Mouse (Mus musculus): ENCODE results near the gene Fcgr3.

GRCm38 (mm10) chr1:171097612-171098011 is 32.9 kb upstream of the Fcgr3 start:
- TF ChIP-seq HCFC1 (IDR thresholded peaks at IDR 0.05; ENCODE audit: borderline replicate concordance, insufficient read depth, low read length) (no peak), CHD2 (IDR thresholded peaks at IDR 0.05; ENCODE audit: low read depth, low read length) (no peak), ZC3H11A (IDR thresholded peaks at IDR 0.05; ENCODE audit: borderline replicate concordance, low read depth, low read length) (no peak)
